Mouse (Mus musculus) midbrain, embryonic 13.5 days (tissue): Measurements from ENCODE around the gene Hs3st2. TPM values are rescaled to one million over a fixed set of nuclear protein-coding genes. Genes with fewer than 3 reads are reported as not detected.
A peak's percentile ranks its signal among the peaks of the same experiment; 100 is the strongest.

Source experiments
- ATAC-seq: fragments of 200-750 bp; cut with Nextera tagmentation; 2 replicates; pipeline ENCODE4 v1.8.0; 2017; ENCODE audit warnings: mild to moderate bottlenecking, moderate TSS enrichment, moderate library complexity
- H3K27ac ChIP-seq: fragments of 300-500 bp; sonication (generic); 2 replicates; pipeline ENCODE4 v1.5.1; 2015; ENCODE audit warnings: inconsistent platforms, mild to moderate bottlenecking, moderate library complexity
- H3K27me3 ChIP-seq: fragments of 300-500 bp; sonication (generic); 2 replicates; pipeline ENCODE4 v1.6.1; 2015; ENCODE audit warnings: mild to moderate bottlenecking, inconsistent platforms
- H3K36me3 ChIP-seq: fragments of 300-500 bp; sonication (generic); 2 replicates; pipeline ENCODE4 v1.6.1; 2015; ENCODE audit warnings: mild to moderate bottlenecking, inconsistent platforms
- H3K4me1 ChIP-seq: fragments of 300-500 bp; sonication (generic); replicated peaks from 2 replicates; pipeline ENCODE4 v1.6.1; 2015; ENCODE audit warnings: inconsistent platforms
- H3K4me2 ChIP-seq: fragments of 300-500 bp; sonication (generic); replicated peaks from 2 replicates; pipeline ENCODE4 v1.6.1; 2015; ENCODE audit warnings: moderate library complexity, mild to moderate bottlenecking, inconsistent platforms
- H3K4me3 ChIP-seq: fragments of 300-500 bp; sonication (generic); replicated peaks from 2 replicates; pipeline ENCODE4 v1.5.1; 2015; ENCODE audit warnings: mild to moderate bottlenecking, inconsistent platforms
- H3K9ac ChIP-seq: fragments of 300-500 bp; sonication (generic); replicated peaks from 2 replicates; pipeline ENCODE4 v1.6.1; 2015; ENCODE audit warnings: mild to moderate bottlenecking, inconsistent platforms
- H3K9me3 ChIP-seq: fragments of 300-500 bp; sonication (generic); 2 replicates; pipeline ENCODE4 v1.6.1; 2016; ENCODE audit warnings: mild to moderate bottlenecking, inconsistent platforms
- WGBS: fragments of 180-500 bp; shearing (Covaris S2); methylation state at CpG from one replicate; pipeline ENCODE4 v1.1.7; 2015; 5-methylcytosine and 5-hydroxymethylcytosine counted together
- polyA plus RNA-seq: library from polyadenylated mRNA; unstranded; fragments of >200 nt; fragmentation: Nextera tagmentation; extraction: Ambion mirVana; gene quantifications from 2 replicates; pipeline ENCODE4 v1.2.1, GENCODE M21; 2015

The Hs3st2 gene
- polyA plus RNA-seq, 1 experiment from 2014 or later, result 6.2 TPM

DNA sequence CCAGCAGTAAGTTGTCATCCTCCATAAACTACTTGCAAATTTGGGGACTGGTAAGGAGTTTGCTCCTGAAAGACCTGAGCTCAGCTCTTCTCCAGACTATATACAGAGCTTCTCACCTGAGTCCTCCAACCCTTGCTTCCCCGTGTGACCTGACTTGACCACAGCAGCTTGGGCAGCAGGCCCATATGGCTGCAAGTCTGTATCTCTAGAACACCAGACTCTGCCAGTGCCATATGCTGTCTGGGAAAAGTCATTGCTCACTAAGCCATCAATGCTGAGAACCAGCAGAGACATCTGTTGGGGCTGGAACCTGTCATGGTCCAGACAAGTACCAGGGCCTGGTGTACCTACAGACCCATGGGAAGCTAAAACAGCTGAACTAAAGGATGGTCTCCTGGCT is 73.5 kb downstream of the Hs3st2 start:
- no peaks in the 10 kb centered on the region for H3K36me3 ChIP-seq
- H3K4me2 ChIP-seq, result no peak overlapping the region
- ATAC-seq, result no peak
- H3K4me3 ChIP-seq, result no peak overlapping the region
- H3K27ac ChIP-seq, result no peak overlapping the region
- no peaks in the 10 kb centered on the region for H3K9me3 ChIP-seq
- no peaks in the 10 kb centered on the region for H3K4me1 ChIP-seq
- WGBS, result 82% methylated on average over 1 of the region's 1 CpGs
- no peak overlapping the region for H3K9ac ChIP-seq
- H3K27me3 ChIP-seq, result no peaks in the 10 kb centered on the region

DNA sequence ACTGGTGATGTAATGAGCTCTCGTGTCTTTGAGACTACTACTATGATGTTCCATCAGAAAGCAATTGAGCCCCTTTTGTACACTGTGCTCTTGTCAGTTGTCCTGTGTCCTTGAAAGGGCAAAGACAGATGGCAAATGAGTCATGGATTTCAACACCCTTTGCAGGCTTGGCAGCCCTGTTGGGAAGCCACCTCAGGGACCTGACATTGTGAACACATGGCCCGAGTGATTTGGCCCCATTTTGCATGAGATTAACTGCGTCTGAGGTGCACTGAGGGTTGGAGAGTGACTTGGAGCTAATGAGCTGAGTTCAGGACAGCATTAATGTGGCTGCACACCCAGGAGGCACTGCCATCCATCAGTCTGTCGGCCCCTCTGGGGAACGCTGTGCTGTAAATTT is 74.7 kb downstream of the Hs3st2 start:
- Histone ChIP-seq H3K4me3 (no peak overlapping the region), H3K27me3 (no peaks in the 10 kb centered on the region), H3K9me3 (no peaks in the 10 kb centered on the region), H3K9ac (no peak overlapping the region), H3K4me2 (no peak overlapping the region), H3K4me1 (no peaks in the 10 kb centered on the region), H3K36me3 (no peaks in the 10 kb centered on the region), H3K27ac (no peak overlapping the region)
- no peak for ATAC-seq
- WGBS, result 83% methylated on average over 5 of the region's 5 CpGs

DNA sequence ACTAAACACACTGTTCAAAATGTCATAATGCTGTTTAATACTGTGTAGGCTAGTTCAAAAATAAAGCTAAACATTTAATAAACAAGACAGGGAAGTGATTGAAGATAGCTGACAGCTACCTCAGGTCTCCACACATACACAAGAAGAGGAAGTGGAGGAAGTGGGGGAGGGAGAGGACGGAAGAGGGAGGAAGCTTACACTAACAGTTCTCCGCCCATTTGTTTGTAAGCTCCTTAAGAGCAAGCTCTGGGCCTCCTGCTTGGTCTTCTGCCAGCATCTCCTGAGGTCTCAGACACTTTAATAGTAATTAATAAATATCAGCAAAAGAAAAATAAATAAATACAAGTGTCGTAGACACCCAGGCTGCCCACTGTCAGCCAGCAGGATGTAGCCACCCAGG is 77.8 kb downstream of the Hs3st2 start:
- Histone ChIP-seq H3K27me3 (no peaks in the 10 kb centered on the region), H3K9me3 (no peaks in the 10 kb centered on the region), H3K27ac (no peak overlapping the region), H3K4me1 (no peaks in the 10 kb centered on the region), H3K36me3 (no peaks in the 10 kb centered on the region), H3K9ac (no peak overlapping the region), H3K4me3 (no peak overlapping the region), H3K4me2 (no peak overlapping the region)
- no peak for ATAC-seq
- WGBS, result 85% methylated on average over 3 of the region's 3 CpGs

DNA sequence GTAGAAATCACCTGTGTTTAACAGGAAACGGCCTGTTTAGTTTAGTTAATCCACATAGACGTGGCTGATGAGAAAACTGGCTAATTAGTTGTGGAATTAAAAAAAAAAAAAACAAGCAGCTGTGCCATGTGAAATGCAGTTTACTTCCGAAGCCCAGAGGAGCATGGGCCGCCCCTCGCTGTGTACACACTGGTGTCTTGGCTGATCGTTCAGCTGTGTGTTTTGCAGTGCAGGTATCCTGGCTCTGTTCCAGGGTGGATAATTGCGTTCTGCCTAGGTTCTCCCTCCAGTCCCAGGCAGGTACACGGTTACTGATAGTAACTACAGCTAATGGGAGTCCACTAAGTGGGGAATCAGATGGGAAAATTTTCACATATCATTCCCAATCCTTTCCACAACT is 86.6 kb downstream of the Hs3st2 start:
- 64% methylated on average over 8 of the region's 8 CpGs for WGBS
- H3K27ac ChIP-seq, result no peak overlapping the region
- no peaks in the 10 kb centered on the region for H3K36me3 ChIP-seq
- no peak overlapping the region for H3K4me2 ChIP-seq
- H3K9me3 ChIP-seq, result no peaks in the 10 kb centered on the region
- ATAC-seq, result no peak
- no peaks in the 10 kb centered on the region for H3K4me1 ChIP-seq
- no peak overlapping the region for H3K4me3 ChIP-seq
- H3K9ac ChIP-seq, result no peak overlapping the region
- no peaks in the 10 kb centered on the region for H3K27me3 ChIP-seq

DNA sequence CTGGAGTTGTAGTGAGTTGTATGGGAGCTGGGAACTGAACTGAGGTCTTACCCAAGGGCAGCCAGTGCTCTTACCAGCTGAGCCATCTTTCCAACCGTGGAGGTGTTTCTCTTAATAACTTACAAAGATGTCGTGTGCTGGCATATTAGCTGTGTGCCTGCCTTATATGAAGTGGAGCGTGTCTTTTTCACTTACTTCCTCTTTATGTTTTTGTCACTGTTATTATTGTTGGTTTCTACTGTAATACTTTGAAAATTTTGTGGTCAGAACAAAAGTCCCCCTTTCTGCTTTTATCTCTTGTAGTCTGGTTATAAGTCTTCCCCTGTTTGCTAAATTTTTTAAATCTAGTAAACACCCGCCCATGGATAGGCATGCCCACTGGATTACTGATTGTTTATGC is 88.4 kb downstream of the Hs3st2 start:
- ATAC-seq, result no peak
- Histone ChIP-seq H3K27ac (no peak overlapping the region), H3K9ac (no peak overlapping the region), H3K4me3 (no peak overlapping the region), H3K4me2 (no peak overlapping the region), H3K36me3 (no peaks in the 10 kb centered on the region), H3K27me3 (no peaks in the 10 kb centered on the region), H3K9me3 (no peaks in the 10 kb centered on the region), H3K4me1 (no peaks in the 10 kb centered on the region)
- WGBS, result 90% methylated on average over 4 of the region's 4 CpGs

DNA sequence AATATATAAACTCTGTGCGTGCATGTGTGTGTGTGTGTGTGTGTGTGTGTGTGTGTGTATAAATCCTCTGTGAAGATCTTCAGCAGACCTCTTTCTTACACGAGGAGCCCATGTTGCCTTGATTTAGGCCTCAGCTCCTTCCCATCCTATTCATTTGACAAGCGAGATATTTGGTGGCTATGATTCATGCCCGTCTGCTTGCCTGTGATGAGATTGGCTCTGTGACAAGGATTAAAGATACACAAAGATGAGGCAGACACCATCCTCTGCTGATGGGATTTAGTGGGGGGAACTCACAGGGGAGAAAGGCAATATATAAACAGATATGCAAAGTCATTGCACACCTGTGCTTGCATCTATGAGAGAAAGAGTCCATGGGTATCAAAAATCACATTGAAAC is 92.9 kb downstream of the Hs3st2 start:
- Histone ChIP-seq H3K4me3 (no peak overlapping the region), H3K9ac (no peak overlapping the region), H3K4me1 (no peaks in the 10 kb centered on the region), H3K9me3 (no peaks in the 10 kb centered on the region), H3K4me2 (no peak overlapping the region), H3K27me3 (no peaks in the 10 kb centered on the region), H3K27ac (no peak overlapping the region), H3K36me3 (no peaks in the 10 kb centered on the region)
- WGBS, result 78% methylated on average over 4 of the region's 4 CpGs
- no peak for ATAC-seq

DNA sequence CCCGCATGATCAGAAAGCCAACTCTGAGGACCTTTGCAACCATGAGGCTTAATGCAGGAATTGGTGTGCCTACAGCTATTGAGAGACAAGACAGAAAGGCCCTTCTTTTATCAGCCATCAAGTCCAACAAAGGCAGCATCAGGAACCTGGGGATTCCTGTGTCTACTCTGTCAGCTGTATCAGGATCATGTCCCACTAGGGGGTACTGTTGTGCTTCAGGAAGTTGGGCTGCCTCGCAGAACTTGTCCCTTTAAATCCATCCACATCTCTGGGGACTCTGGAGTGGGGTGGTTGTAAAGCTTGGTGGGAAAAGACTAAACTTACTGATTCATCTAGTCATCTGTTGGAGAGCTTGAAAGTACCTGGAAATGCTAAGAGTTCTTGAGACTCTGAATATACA is 93.6 kb downstream of the Hs3st2 start:
- Histone ChIP-seq H3K27me3 (no peaks in the 10 kb centered on the region), H3K4me3 (no peak overlapping the region), H3K9ac (no peak overlapping the region), H3K4me2 (no peak overlapping the region), H3K36me3 (no peaks in the 10 kb centered on the region), H3K27ac (no peak overlapping the region), H3K4me1 (no peaks in the 10 kb centered on the region), H3K9me3 (no peaks in the 10 kb centered on the region)
- WGBS, result 69% methylated on average over 2 of the region's 2 CpGs
- ATAC-seq, result no peak

DNA sequence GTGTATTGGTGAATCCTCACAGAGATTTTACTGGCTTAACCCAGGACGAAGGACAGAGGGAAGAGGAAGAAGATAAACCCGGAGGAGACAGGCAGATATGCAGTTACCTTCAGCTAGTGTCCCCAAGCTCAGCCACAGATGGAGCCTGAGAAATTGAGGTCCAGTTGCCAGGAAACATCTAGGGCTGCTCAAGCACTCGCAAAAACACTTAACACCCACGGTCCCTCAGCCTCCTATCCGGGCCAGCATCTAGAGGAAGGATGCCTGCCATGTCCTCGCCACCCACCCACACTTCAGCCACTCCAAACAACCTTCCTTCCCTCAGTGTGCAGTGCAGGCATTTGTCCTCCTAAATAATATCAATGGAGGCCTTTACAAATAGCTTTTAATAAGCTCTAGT is 95.6 kb downstream of the Hs3st2 start:
- no peaks in the 10 kb centered on the region for H3K27me3 ChIP-seq
- H3K4me2 ChIP-seq, result no peak overlapping the region
- H3K9ac ChIP-seq, result no peak overlapping the region
- H3K9me3 ChIP-seq, result no peaks in the 10 kb centered on the region
- ATAC-seq, result no peak
- peaks cover 8% of the 10 kb centered on the region; the same call in 1 of the 2 replicates for H3K4me1 ChIP-seq
- H3K36me3 ChIP-seq, result no peaks in the 10 kb centered on the region
- H3K27ac ChIP-seq, result no peak overlapping the region
- WGBS, result 65% methylated on average over 6 of the region's 6 CpGs
- H3K4me3 ChIP-seq, result no peak overlapping the region

DNA sequence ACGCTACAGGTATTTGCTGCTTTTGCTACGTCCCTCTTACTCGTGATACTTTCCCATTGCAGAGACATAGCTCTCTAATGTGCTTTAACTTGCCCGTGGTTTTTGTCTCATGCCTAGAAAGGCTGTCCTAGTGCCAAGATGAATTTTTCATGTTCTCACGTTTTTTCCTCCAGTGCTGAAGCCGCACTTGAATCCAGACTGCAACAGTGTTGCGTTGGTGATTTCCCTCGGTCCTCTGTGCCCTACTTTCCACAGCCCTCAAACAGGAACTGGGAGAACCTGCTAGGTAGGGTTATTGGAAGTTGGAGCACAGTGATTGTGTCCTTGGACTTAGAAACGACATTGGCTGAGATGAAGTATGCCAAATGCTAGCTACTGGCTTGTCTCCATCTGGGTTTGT is 97.7 kb downstream of the Hs3st2 start:
- WGBS, result 93% methylated on average over 9 of the region's 9 CpGs
- Histone ChIP-seq H3K4me2 (no peak overlapping the region), H3K27me3 (no peaks in the 10 kb centered on the region), H3K4me1 (peaks cover 8% of the 10 kb centered on the region; the same call in 1 of the 2 replicates), H3K4me3 (no peak overlapping the region), H3K9ac (no peak overlapping the region), H3K27ac (no peak overlapping the region), H3K9me3 (no peaks in the 10 kb centered on the region), H3K36me3 (no peaks in the 10 kb centered on the region)
- no peak for ATAC-seq

DNA sequence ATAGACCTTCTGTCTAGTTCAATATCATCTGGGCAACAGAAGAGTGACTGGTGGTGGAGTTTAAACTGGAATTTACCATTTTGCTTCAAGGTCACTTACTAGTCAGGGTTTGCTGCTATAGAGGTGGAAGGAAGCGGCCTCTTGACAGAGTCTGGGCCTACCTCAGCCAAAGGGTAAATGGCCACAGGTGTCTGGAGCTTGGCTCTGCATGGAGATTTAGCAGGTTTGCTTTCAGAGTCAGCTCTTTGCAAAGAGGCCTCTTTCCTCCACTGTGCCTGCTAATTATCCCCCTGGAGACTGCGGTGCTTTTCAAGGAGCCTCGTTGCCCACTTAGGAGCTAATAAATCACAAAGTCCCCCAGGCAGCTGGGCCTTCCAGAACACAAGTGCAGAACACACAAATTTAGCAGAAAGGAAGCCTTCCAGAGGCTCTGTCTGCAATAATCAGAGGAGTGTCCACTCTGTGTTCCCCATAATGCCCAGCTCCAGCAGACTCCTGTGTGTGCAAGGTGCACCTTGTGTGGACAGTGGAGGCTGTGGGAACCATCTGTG is 99.9 kb downstream of the Hs3st2 start:
- H3K4me3 ChIP-seq, result no peak overlapping the region
- no peak overlapping the region for H3K4me2 ChIP-seq
- H3K9ac ChIP-seq, result no peak overlapping the region
- no peaks in the 10 kb centered on the region for H3K9me3 ChIP-seq
- WGBS, result 49% methylated on average over 3 of the region's 3 CpGs
- peaks cover 8% of the 10 kb centered on the region; the same call in 1 of the 2 replicates for H3K4me1 ChIP-seq
- 0 out of 2 replicates have a peak, but pooled peaks have one; percentile 48 for ATAC-seq
- H3K36me3 ChIP-seq, result no peaks in the 10 kb centered on the region
- 0 out of 2 replicates have a peak overlapping the region, but pooled peaks have one; percentile 7 for H3K27ac ChIP-seq
- H3K27me3 ChIP-seq, result no peaks in the 10 kb centered on the region

DNA sequence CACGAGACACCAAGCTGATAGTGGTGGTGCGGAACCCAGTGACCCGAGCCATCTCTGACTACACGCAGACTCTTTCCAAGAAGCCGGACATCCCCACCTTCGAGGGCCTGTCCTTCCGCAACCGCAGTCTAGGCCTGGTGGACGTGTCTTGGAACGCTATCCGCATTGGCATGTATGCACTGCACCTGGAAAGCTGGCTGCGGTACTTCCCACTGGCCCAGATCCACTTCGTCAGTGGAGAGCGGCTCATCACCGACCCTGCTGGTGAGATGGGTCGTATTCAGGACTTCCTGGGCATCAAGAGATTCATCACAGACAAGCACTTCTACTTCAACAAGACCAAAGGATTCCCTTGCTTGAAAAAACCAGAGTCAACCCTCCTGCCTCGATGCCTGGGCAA is 108.9 kb downstream of the Hs3st2 start:
- H3K9ac ChIP-seq, result no peak overlapping the region
- 94% methylated on average over 17 of the region's 17 CpGs for WGBS

DNA sequence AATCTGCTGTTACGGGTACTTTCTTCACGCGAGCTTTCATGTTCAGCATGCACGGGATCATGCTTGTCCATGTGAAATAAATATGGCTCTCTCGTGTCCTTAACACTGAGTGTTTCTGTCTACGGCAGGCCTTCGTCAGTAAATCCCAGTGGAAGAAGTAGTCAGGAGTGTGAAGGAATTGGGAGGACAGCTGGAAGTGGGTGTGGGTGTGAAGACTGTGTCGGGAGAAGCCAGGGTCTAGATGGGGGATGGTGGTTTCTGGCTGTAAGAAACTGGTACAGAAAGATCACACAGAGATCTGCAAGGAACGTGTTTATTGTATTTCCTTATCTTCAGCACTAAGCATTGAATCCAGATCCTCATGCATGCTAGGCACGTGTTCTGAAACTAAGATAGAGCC is 110.0 kb downstream of the Hs3st2 start:
- Histone ChIP-seq H3K36me3 (no peaks in the 10 kb centered on the region), H3K9ac (no peak overlapping the region), H3K27me3 (no peaks in the 10 kb centered on the region), H3K9me3 (no peaks in the 10 kb centered on the region), H3K27ac (no peak overlapping the region), H3K4me3 (no peak overlapping the region), H3K4me2 (no peak overlapping the region), H3K4me1 (peaks cover 5% of the 10 kb centered on the region; the same call in 1 of the 2 replicates)
- WGBS, result 64% methylated on average over 10 of the region's 10 CpGs
- ATAC-seq, result no peak

More for the DNA sequence above, 108.9 kb downstream of the Hs3st2 start:
- H3K4me2 ChIP-seq, result no peak overlapping the region
- H3K9me3 ChIP-seq, result no peaks in the 10 kb centered on the region
- no peaks in the 10 kb centered on the region for H3K27me3 ChIP-seq
- H3K4me1 ChIP-seq, result peaks cover 5% of the 10 kb centered on the region; the same call in 1 of the 2 replicates
- no peak overlapping the region for H3K4me3 ChIP-seq
- ATAC-seq, result no peak
- no peaks in the 10 kb centered on the region for H3K36me3 ChIP-seq
- no peak overlapping the region for H3K27ac ChIP-seq

DNA sequence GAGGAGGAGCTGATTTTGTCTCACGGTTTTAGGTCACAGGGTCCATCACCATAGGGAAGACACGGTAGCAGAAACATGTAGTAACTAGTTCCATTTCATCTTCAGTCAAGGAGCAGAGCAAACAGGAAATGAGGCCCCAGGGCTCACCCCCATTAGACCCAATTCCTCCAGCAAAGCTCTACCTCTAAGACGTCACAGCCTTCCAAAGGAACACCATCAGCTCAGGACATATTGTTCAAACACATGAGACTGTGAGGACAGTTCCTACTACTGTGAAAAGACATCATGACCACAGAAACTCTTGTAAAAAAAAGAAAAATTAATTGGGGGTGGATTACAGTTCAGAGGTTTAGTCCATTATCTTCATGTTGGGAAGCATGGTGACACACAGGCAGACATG is 125.1 kb downstream of the Hs3st2 start:
- Histone ChIP-seq H3K4me2 (no peak overlapping the region), H3K27ac (no peak overlapping the region), H3K4me1 (no peaks in the 10 kb centered on the region), H3K9me3 (peaks cover 4% of the 10 kb centered on the region; the same call in 1 of the 2 replicates), H3K27me3 (no peaks in the 10 kb centered on the region), H3K4me3 (no peak overlapping the region), H3K36me3 (no peaks in the 10 kb centered on the region), H3K9ac (no peak overlapping the region)
- WGBS, result 79% methylated on average over 3 of the region's 3 CpGs
- no peak for ATAC-seq
